Mouse (Mus musculus): ENCODE measurements around the gene C9. TPM values are rescaled to one million over a fixed set of nuclear protein-coding genes. Genes with fewer than 3 reads are reported as not detected.

Gene C9
- polyA plus RNA-seq (2017; shearing (Covaris generic)) = not detected

DNA sequence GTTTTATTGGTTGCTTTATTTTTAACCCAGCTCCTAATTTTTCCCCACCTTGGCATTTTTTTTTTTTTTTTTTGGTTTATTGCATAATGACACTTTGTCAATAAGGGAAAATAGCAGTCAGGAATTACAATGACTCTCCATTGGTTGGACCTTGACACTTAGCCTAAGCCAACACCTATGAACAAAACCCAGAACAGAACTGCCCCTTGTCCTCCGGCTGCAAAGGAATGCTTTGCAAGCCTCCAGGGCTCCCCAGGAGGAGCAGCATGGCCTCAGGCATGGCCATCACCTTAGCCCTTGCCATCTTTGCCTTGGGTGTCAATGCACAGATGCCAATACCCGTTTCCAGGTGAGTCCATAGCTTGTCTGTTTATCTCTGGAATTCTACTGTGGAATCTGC lies at the start of gene C9:
C9 (plus strand) TSS at position 193 of the 400 bp plus-strand sequence.
- ATAC-seq = no peak

DNA sequence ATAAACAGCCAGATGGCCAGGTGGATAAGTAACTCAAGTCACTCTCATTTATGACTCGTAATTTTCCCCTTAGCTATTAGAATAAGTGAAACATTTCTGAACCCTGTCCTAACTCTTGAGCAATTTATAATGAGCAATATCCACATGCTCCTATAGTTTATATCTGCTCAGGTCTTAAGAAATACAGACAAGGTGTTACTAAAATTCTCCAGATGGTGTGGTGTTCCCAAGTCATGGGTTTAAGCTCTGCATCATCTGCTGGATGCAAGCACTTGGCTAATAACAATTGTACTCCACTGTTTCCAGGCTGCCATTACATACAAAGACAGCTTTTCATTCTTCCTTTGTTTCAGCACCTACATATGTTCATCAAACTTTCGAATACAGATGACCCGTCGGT lies 46.9 kb upstream of the C9 start:
- no peak for ATAC-seq

- ATAC-seq = no peak
Measured at GRCm38 (mm10) chr15:6398881-6399280, 46.2 kb upstream of the C9 start.

DNA sequence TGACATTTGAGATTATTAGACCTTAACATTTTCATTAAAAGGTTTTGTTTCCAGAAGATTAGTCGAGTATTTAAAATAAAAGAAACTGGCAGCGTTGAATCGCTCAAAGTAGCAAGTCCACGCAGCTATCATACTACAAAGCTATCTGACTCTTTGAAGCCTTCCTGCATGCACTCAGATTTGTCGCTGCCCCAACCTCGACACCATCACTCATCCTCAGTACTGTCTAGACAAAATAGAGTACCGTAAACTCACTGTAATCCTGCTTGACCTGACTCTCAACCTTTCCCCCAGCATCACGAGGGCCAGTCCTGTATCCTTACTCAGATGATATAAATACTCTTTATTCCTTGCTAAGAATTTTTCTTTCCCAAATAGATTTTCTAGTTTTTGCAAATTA lies 45.0 kb upstream of the C9 start:
- no peak for ATAC-seq

GRCm38 (mm10) chr15:6402433-6402832 lies 42.7 kb upstream of the C9 start:
- ATAC-seq = no peak

DNA sequence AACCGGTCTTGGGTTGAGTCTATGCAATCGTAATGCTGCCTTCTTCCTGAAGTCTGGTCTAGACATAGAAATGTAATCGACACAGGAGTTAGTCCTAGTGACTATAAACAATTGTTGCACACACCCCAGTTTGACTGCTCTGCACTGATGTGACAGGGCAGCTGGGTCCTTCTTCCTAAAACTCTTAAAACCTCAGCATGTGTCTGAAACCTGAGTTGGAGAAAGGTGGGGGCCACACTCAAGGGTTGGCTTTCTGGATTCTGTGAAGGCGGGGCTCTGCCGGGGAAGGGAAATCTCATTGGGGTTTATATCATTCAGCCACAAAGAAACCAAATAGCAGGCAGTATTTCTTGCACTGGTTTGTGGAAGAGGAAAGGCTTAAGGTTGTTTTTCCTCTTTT lies 41.0 kb upstream of the C9 start:
- ATAC-seq = no peak

GRCm38 (mm10) chr15:6406771-6407170 lies 38.4 kb upstream of the C9 start:
- ATAC-seq = no peak

GRCm38 (mm10) chr15:6409031-6409430 lies 36.1 kb upstream of the C9 start:
- ATAC-seq = no peak

GRCm38 (mm10) chr15:6410161-6410560 lies 35.0 kb upstream of the C9 start:
- ATAC-seq = no peak

- ATAC-seq = no peak
Measured at GRCm38 (mm10) chr15:6411334-6411733, 33.8 kb upstream of the C9 start.

GRCm38 (mm10) chr15:6415317-6415716 lies 29.8 kb upstream of the C9 start:
- no peak for ATAC-seq

- no peak for ATAC-seq
Measured at GRCm38 (mm10) chr15:6431777-6432176, 13.3 kb upstream of the C9 start.

- no peak for ATAC-seq
Measured at GRCm38 (mm10) chr15:6432411-6432810, 12.7 kb upstream of the C9 start.

DNA sequence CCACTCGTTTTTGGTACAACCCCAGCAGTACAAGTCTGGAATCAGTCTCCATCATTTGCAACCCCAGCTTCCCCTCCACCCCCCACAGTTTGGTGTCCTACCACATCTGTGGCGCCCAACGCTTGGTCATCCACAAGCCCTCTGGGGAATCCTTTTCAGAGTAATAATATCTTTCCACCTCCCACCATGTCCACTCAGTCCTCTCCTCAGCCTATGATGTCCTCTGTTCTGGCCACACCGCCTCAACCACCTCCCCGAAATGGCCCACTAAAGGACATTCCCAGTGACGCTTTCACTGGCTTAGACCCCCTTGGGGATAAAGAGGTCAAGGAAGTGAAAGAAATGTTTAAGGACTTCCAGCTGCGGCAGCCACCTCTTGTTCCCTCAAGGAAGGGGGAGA lies 9.8 kb upstream of the C9 start:
- no peak for ATAC-seq

DNA sequence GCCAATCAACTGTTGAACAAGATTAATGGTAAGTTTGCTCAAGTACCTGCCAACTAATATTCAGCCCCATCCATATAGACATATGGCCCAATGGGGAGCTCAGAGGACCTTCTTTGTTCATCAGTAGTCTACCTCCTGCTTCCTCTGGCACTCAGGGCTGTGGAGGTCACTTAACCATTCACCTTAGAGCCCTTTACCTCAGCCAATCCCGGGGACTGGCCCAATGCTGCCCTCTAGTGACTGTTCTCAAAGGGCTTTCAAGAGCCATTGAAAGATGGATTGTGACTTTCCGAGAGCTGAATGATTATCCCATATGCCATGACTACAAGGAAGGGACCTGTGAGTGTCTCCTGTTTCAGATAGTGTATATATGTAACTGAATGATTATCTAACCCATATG lies 9.4 kb upstream of the C9 start:
- no peak for ATAC-seq

GRCm38 (mm10) chr15:6438685-6439084 lies 6.4 kb upstream of the C9 start:
- no peak for ATAC-seq

GRCm38 (mm10) chr15:6444452-6444851 lies 675 bp upstream of the C9 start:
- no peak for ATAC-seq

DNA sequence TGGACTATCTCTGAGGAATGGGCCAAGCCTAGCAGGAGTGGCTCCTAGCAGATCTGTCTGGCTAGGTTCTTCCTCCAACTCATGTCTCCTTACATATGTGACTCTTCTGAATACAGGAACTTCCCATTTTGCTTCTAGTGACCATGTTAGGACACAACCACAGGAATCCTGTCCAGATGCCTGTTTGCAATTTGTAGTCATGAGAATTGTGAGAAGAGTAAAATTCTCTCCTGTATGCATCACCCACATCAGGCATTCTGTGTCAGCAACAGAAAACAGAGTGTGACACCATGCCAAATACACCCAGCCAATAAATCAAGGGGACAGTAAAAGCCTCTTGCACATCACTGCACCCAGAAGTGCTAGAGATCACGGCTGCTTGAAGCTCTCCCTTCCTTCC lies 1.1 kb downstream of the C9 start:
- no peak for ATAC-seq

DNA sequence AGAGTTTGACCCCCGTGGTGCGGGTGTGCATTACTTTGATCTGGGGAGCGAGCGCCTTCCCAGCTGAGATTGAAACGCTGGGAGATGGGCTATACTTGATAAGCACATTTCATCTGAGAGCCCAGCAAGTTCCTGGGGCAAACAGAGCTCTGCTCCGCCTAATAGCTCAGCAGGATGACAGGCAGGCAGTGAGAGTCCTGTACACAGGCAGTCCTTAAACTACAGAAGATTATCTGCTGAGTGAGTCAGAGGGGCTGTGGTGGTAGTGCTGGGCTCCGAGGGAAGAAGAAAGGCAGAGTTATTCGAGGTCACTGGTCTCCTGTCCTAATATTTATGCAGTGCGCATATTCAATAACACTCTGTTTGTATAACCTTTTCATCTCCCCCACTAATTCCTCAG lies 3.8 kb downstream of the C9 start:
- ATAC-seq = no peak

DNA sequence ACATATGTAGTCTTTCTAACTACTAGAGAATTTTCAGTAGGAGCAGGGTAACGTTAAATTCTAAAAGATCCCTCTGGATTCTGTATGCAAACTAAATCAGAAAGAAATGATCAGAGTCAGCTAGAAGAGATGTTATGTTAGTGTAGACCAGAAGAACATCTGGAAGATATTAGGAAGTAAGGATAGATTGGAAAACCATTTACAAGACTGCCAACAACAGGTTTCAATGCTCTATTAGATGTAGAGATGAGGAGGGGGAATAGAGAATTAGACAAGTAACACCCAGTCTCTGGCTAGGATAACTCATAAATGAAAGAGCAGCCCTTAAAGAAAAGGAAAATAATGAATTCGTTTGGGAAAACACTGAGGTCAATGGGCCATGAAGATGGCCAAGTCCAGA lies 9.3 kb downstream of the C9 start:
- ATAC-seq = no peak

GRCm38 (mm10) chr15:6461381-6461780 lies 16.3 kb downstream of the C9 start:
- ATAC-seq = no peak

- no peak for ATAC-seq
Measured at GRCm38 (mm10) chr15:6463361-6463923, 18.3 kb downstream of the C9 start.

GRCm38 (mm10) chr15:6466995-6467394 lies 21.9 kb downstream of the C9 start:
- no peak for ATAC-seq

DNA sequence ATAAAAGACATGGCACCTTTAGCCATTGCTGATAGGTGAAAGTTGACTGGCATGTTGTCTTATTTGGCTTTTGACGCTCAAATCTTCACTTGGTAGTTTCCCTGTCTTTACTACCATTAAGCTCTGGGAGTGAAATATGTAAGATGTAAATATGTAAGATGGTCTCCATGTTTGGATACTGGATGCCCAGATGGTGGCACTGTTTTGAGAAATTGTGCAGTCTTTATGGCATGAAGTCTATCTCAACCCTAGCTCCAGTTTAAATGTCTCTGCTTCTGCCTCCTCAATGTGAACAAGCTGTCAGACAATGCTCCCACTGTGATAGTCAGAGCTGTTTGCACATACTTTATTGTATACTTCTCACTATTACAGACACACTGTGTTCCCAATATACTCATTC lies 23.7 kb downstream of the C9 start:
- no peak for ATAC-seq

DNA sequence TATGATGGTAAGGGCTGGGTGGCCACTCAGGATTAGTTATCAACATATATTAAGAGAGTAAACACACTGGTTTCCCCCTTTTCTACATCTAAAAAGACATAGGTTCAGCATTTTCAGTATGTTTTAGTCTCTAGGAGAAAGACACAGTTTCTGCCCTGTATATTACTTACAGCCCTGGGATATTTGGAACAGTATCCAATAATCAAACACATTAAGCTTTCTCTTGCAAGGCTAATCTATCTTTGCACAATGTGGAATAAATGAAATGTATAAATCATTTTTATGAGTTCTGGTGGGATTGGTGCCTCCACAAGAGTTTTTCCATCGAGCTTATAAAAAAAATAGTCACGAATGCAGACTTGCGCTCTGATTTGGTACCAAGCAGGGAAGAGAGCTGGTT lies 24.3 kb downstream of the C9 start:
- no peak for ATAC-seq

- no peak for ATAC-seq
Measured at GRCm38 (mm10) chr15:6483561-6483960, 38.4 kb downstream of the C9 start.

All from activated CD4-positive, CD25-positive, alpha-beta regulatory T cell, adult 4 months (primary cell).